Mouse (Mus musculus) gastrocnemius, adult 18-20 months (tissue): Measurements from ENCODE around the gene Tulp4. TPM values are rescaled to one million over a fixed set of nuclear protein-coding genes. Genes with fewer than 3 reads are reported as not detected.

Source experiments
- DNase-seq: peaks from one replicate; pipeline ENCODE4 v3.0.0; 2021; ENCODE audit warnings: low spot score
- long read RNA-seq, 2 experiments: library from polyadenylated mRNA; stranded (forward); transcript quantifications; one replicate each; pipeline ENCODE4 v2.0.0; 2021
- total RNA-seq, 2 experiments: library from RNA; stranded (reverse); gene quantifications; 2 replicates each; pipeline ENCODE4 v1.2.3; 2021

Gene Tulp4
- total RNA-seq, result 100 to 1,000 TPM; 119 to 140 TPM
- long read RNA-seq, experiment 1, full-length matches to known transcripts, result 1 of 49 reads
- long read RNA-seq, experiment 1, partial matches to known transcripts, result 32 of 49 reads
- long read RNA-seq, experiment 1, other reads (novel, unspliced or antisense), result 16 of 49 reads
- long read RNA-seq, experiment 2, partial matches to known transcripts, result 16 of 30 reads
- long read RNA-seq, experiment 2, other reads (novel, unspliced or antisense), result 14 of 30 reads

GRCm38 (mm10) chr17:6106361-6107014, at the start of gene Tulp4:
TSS of gene Tulp4 (plus strand) at chr17:6106437.
- DNase-seq, result peak; percentile 77

GRCm38 (mm10) chr17:6062793-6063192, 43.4 kb upstream of the Tulp4 start:
- DNase-seq, result peak; percentile 32

GRCm38 (mm10) chr17:6063532-6063931, 42.7 kb upstream of the Tulp4 start:
- no peak for DNase-seq

- DNase-seq, result peak; percentile 14
These were observed 40.2 kb upstream of the Tulp4 start for GRCm38 (mm10) chr17:6066021-6066420.

GRCm38 (mm10) chr17:6067613-6068012, 38.6 kb upstream of the Tulp4 start:
- DNase-seq, result no peak

GRCm38 (mm10) chr17:6069866-6070265, 36.4 kb upstream of the Tulp4 start:
- no peak for DNase-seq

- no peak for DNase-seq
These were observed 32.8 kb upstream of the Tulp4 start for GRCm38 (mm10) chr17:6073405-6073804.

- DNase-seq, result peak; percentile 98
These were observed 26.7 kb upstream of the Tulp4 start, which contains the start of the genes Serac1 and Gtf2h5 for GRCm38 (mm10) chr17:6079287-6080122. TSS of gene Serac1 (minus strand) at chr17:6079741. TSS of gene Gtf2h5 (plus strand) at chr17:6079786.

GRCm38 (mm10) chr17:6083323-6083890, 22.8 kb upstream of the Tulp4 start:
- DNase-seq, result no peak

GRCm38 (mm10) chr17:6091604-6092003, 14.6 kb upstream of the Tulp4 start:
- DNase-seq, result no peak

GRCm38 (mm10) chr17:6095579-6095978, 10.7 kb upstream of the Tulp4 start:
- no peak for DNase-seq

- DNase-seq, result peak; percentile 50
These were observed 8.4 kb upstream of the Tulp4 start for GRCm38 (mm10) chr17:6097884-6098283.

- no peak for DNase-seq
These were observed 4.0 kb upstream of the Tulp4 start for GRCm38 (mm10) chr17:6102287-6102686.

- DNase-seq, result peak; percentile 20
These were observed 2.7 kb upstream of the Tulp4 start for GRCm38 (mm10) chr17:6103566-6103965.

GRCm38 (mm10) chr17:6107015-6107601, 871 bp downstream of the Tulp4 start:
- peak; percentile 47 for DNase-seq

- DNase-seq, result no peak
These were observed 1.9 kb downstream of the Tulp4 start for GRCm38 (mm10) chr17:6108175-6108574.

GRCm38 (mm10) chr17:6110956-6111355, 4.7 kb downstream of the Tulp4 start:
- DNase-seq, result no peak

GRCm38 (mm10) chr17:6113653-6114052, 7.4 kb downstream of the Tulp4 start:
- no peak for DNase-seq

- no peak for DNase-seq
These were observed 8.8 kb downstream of the Tulp4 start for GRCm38 (mm10) chr17:6115085-6115484.

- no peak for DNase-seq
These were observed 11.0 kb downstream of the Tulp4 start for GRCm38 (mm10) chr17:6117148-6117725.

GRCm38 (mm10) chr17:6117917-6118316, 11.7 kb downstream of the Tulp4 start:
- no peak for DNase-seq
